Comparison of ENCODE assay signal across 14 mouse cellular contexts in genomic region chr6:54867411-54867745, GRCm38 (mm10). TPM values are rescaled to one million over a fixed set of nuclear protein-coding genes. Genes with fewer than 3 reads are reported as not detected.
A peak's percentile ranks its signal among the peaks of the same experiment; 100 is the strongest.
DNase-seq lines count a peak whose midpoint lies in the region; ATAC-seq and TF ChIP-seq lines count a peak whose summit lies in the region.
"Had no signal": no experiment of that assay in that cellular context is flagged by ENCODE, and none has a peak within 500 bp of the region (broad histone marks: within the 10 kb centered on the region; RNA-seq: fewer than 3 reads in every experiment).

No protein-coding gene starts in this region.

- H3K4me3 ChIP-seq in intestine, embryonic 16.5 days (ENCODE audit: low read length) = no peak overlapping the region
- H3K4me3 ChIP-seq in intestine, embryonic 15.5 days (replicated peaks) = no peak overlapping the region
- H3K4me3 ChIP-seq in embryonic fibroblast, embryonic 13.5 days (ENCODE audit: insufficient read depth, low read length) = no peak overlapping the region
- no peak overlapping the region for H3K4me3 ChIP-seq in midbrain, postnatal 0 days (ENCODE audit: low read depth, low read length)
- H3K4me3 ChIP-seq: embryonic facial prominence, embryonic 12.5 days; midbrain, embryonic 12.5 days had no signal

- 0 out of 2 replicates have a peak, but pooled peaks cover 4% of the 10 kb centered on the region for H3K36me3 ChIP-seq in intestine, embryonic 16.5 days (ENCODE audit: control insufficient read depth, insufficient read depth, low read length)
- H3K36me3 ChIP-seq in intestine, embryonic 15.5 days = no peaks in the 10 kb centered on the region
- H3K36me3 ChIP-seq in midbrain, postnatal 0 days (ENCODE audit: insufficient read depth, low read length) = no peaks in the 10 kb centered on the region
- H3K36me3 ChIP-seq: embryonic facial prominence, embryonic 12.5 days; midbrain, embryonic 12.5 days had no signal

- 57% methylated on average over 4 of the region's 4 CpGs for WGBS in intestine, embryonic 16.5 days
- 40% methylated on average over 4 of the region's 4 CpGs for WGBS in intestine, embryonic 15.5 days
- WGBS in midbrain, postnatal 0 days = 59% methylated on average over 4 of the region's 4 CpGs

- peaks cover 8% of the 10 kb centered on the region; the same call in 1 of the 2 replicates for H3K4me1 ChIP-seq in intestine, embryonic 16.5 days (ENCODE audit: control insufficient read depth, insufficient read depth, low read length)
- no peaks in the 10 kb centered on the region; the same call in 1 of the 2 replicates for H3K4me1 ChIP-seq in intestine, embryonic 15.5 days (replicated peaks)
- peaks cover 12% of the 10 kb centered on the region for H3K4me1 ChIP-seq in embryonic fibroblast, embryonic 13.5 days (ENCODE audit: control insufficient read depth, insufficient read depth, low read length)
- no peaks in the 10 kb centered on the region for H3K4me1 ChIP-seq in midbrain, postnatal 0 days (ENCODE audit: insufficient read depth, low read length)
- H3K4me1 ChIP-seq: embryonic facial prominence, embryonic 12.5 days; midbrain, embryonic 12.5 days had no signal

- H3K9me3 ChIP-seq in intestine, embryonic 16.5 days (ENCODE audit: control insufficient read depth, low read length) = 0 out of 2 replicates have a peak, but pooled peaks cover 3% of the 10 kb centered on the region
- no peaks in the 10 kb centered on the region for H3K9me3 ChIP-seq in intestine, embryonic 15.5 days
- no peaks in the 10 kb centered on the region for H3K9me3 ChIP-seq in midbrain, postnatal 0 days (ENCODE audit: low read length)
- H3K9me3 ChIP-seq: embryonic facial prominence, embryonic 12.5 days; midbrain, embryonic 12.5 days had no signal

- DNase-seq in CD4-positive, CD25-positive, alpha-beta regulatory T cell, adult 2 months (ENCODE audit: low read depth, low spot score) = peak; percentile 65
- peak; percentile 64 for DNase-seq in naive thymus-derived CD4-positive, alpha-beta T cell, adult 2 months (ENCODE audit: low read depth)
- DNase-seq in midbrain, postnatal 0 days (ENCODE audit: low spot score) = no peak
- DNase-seq in urinary bladder, adult 18-20 months (ENCODE audit: low spot score in 2 of 2) = no peak
- no peak for DNase-seq in adrenal gland, postnatal 25 days
- DNase-seq: adrenal gland, postnatal 14 days; cerebellum, adult 2 months; kidney, postnatal 10 days had no signal

- no peak for TF ChIP-seq CTCF in embryonic fibroblast, embryonic 13.5 days (IDR thresholded peaks at IDR 0.05; ENCODE audit: borderline replicate concordance, insufficient read depth, low read length)
- TF ChIP-seq CTCF in midbrain, postnatal 0 days (IDR thresholded peaks at IDR 0.05) = no peak

- H3K9ac ChIP-seq in intestine, embryonic 16.5 days (ENCODE audit: low read depth, low read length) = no peak overlapping the region
- H3K9ac ChIP-seq in intestine, embryonic 15.5 days = no peak overlapping the region
- H3K9ac ChIP-seq in midbrain, postnatal 0 days (replicated peaks; ENCODE audit: low read length, poor library complexity, severe bottlenecking) = no peak overlapping the region
- H3K9ac ChIP-seq: embryonic facial prominence, embryonic 12.5 days; liver, embryonic 14.5 days; midbrain, embryonic 12.5 days had no signal

- TF ChIP-seq POLR2A in embryonic fibroblast, embryonic 13.5 days (IDR thresholded peaks at IDR 0.05; ENCODE audit: low read depth, low read length) = no peak

- H3K4me2 ChIP-seq in intestine, embryonic 16.5 days (ENCODE audit: low read depth, low read length) = no peak overlapping the region
- H3K4me2 ChIP-seq in intestine, embryonic 15.5 days (replicated peaks) = no peak overlapping the region
- H3K4me2 ChIP-seq in midbrain, postnatal 0 days (ENCODE audit: low read depth, low read length, poor library complexity, severe bottlenecking) = no peak overlapping the region
- H3K4me2 ChIP-seq: embryonic facial prominence, embryonic 12.5 days; midbrain, embryonic 12.5 days had no signal

- H3K27me3 ChIP-seq in intestine, embryonic 16.5 days (replicated peaks; ENCODE audit: control insufficient read depth, insufficient read depth, low read length) = no peaks in the 10 kb centered on the region
- H3K27me3 ChIP-seq in intestine, embryonic 15.5 days (replicated peaks) = no peaks in the 10 kb centered on the region
- no peaks in the 10 kb centered on the region for H3K27me3 ChIP-seq in midbrain, postnatal 0 days (ENCODE audit: insufficient read depth, low read length)
- H3K27me3 ChIP-seq: embryonic facial prominence, embryonic 12.5 days; midbrain, embryonic 12.5 days had no signal

- H3K27ac ChIP-seq in intestine, embryonic 16.5 days (ENCODE audit: low read length) = 0 out of 2 replicates have a peak overlapping the region, but pooled peaks have one; percentile 50
- H3K27ac ChIP-seq in intestine, embryonic 15.5 days = no peak overlapping the region
- peak overlapping the region; percentile 66; the same call in 1 of the 2 replicates for H3K27ac ChIP-seq in embryonic fibroblast, embryonic 13.5 days (ENCODE audit: insufficient read depth, low read length)
- H3K27ac ChIP-seq in midbrain, postnatal 0 days (ENCODE audit: low read depth, low read length) = no peak overlapping the region
- H3K27ac ChIP-seq: embryonic facial prominence, embryonic 12.5 days; liver, embryonic 14.5 days; midbrain, embryonic 12.5 days had no signal

- no peak for ATAC-seq in intestine, embryonic 16.5 days
- no peak for ATAC-seq in intestine, embryonic 15.5 days
- no peak for ATAC-seq in midbrain, postnatal 0 days (ENCODE audit: low FRiP score)

RNA-seq across cellular contexts. Expression of gene Znrf2, which starts 50.7 kb away (rescaled TPM):
- polyA plus RNA-seq in intestine, embryonic 16.5 days (2015; fragmentation: Nextera tagmentation; extraction: Ambion mirVana) = 5.0 and 5.5 TPM in 2 replicates
- polyA plus RNA-seq in intestine, embryonic 15.5 days (2015; fragmentation: Nextera tagmentation; extraction: Ambion mirVana) = 5.8 and 6.5 TPM in 2 replicates
- polyA plus RNA-seq in embryonic fibroblast, embryonic 13.5 days (2011; ENCODE audit: insufficient read length, low read depth, missing spikeins) = 8.7 and 10.9 TPM in 2 replicates
- total RNA-seq in midbrain, postnatal 0 days (2014; rRNA removed) = 32.8 and 49.4 TPM in 2 replicates
- polyA plus RNA-seq in midbrain, postnatal 0 days (2015; fragmentation: Nextera tagmentation; extraction: Ambion mirVana) = 5.7 and 6.5 TPM in 2 replicates
- 38.4 and 46.1 TPM in 2 replicates for total RNA-seq in adrenal gland, postnatal 25 days (2021)

Comparison
In these comparisons a context has a peak if more than half of its experiments do, and no peak if none do; other contexts are left out.
1. H3K27ac ChIP-seq: peak in intestine, embryonic 16.5 days (single experiment) and embryonic fibroblast, embryonic 13.5 days (single experiment); none in intestine, embryonic 15.5 days (single experiment) and midbrain, postnatal 0 days (single experiment).
2. DNase-seq: peak in CD4-positive, CD25-positive, alpha-beta regulatory T cell, adult 2 months (single experiment) and naive thymus-derived CD4-positive, alpha-beta T cell, adult 2 months (single experiment); none in midbrain, postnatal 0 days (single experiment), urinary bladder, adult 18-20 months (0 of 2) and adrenal gland, postnatal 25 days (single experiment).